Mouse (Mus musculus): ENCODE data around the gene Zbtb16. TPM values are rescaled to one million over a fixed set of nuclear protein-coding genes. Genes with fewer than 3 reads are reported as not detected.
A peak's percentile ranks its signal among the peaks of the same experiment; 100 is the strongest.

The Zbtb16 gene
- polyA plus RNA-seq, 1 experiment from 2014 or later, result 2.3 TPM

DNA sequence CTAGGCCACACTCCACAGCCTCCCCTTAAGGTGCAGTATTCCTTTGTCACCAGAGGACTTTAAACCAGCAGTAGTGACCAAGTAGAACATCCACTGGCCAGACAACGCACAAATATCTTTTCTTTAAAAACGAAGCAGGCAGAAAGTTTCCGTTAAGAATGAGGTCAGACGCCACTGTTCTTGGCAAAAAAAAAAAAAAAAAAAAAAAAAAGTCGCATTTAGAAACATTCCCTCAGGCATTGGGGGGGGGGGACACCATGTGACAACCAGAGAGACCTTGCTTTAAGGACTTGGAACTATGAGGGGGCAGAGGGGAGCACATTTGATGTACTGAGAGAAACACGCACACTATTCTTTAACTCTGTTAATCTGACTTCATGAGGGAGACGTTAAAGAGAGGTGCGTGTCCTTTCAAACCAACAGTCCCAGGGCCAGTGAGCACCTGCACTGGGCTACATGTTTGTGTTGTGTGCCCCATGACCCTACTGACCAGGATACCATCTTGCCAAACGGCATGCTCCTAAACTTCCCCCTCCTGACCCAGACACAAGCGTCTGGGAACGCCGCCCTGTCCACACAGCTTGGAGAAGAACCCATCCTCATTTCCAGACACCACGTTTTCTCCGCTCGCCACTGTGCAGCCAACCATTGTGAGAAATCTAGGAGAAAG lies 14.0 kb downstream of the Zbtb16 start:
- no peak overlapping the region for H3K4me2 ChIP-seq
- whole genome bisulfite sequencing, result 68% methylated on average over 15 of the region's 15 CpGs
- ATAC-seq (replicated peaks; ENCODE audit: low FRiP score) (no peak), DNase-seq (ENCODE audit: low spot score) (no peak)
- H3K9ac ChIP-seq (ENCODE audit: low read depth, low read length), result no peak overlapping the region
- H3K9me3 ChIP-seq (ENCODE audit: control insufficient read depth, low read length), result no peaks in the 10 kb centered on the region
- peaks cover 45% of the 10 kb centered on the region for H3K4me1 ChIP-seq (replicated peaks; ENCODE audit: control insufficient read depth, insufficient read depth, low read length)
- peaks cover 36% of the 10 kb centered on the region for H3K27me3 ChIP-seq (replicated peaks; ENCODE audit: control insufficient read depth, insufficient read depth, low read length)
- H3K36me3 ChIP-seq (ENCODE audit: control insufficient read depth, insufficient read depth, low read length), result no peaks in the 10 kb centered on the region
- no peak overlapping the region for H3K27ac ChIP-seq (ENCODE audit: low read depth, low read length)
- no peak overlapping the region for H3K4me3 ChIP-seq (ENCODE audit: low read depth, low read length)

DNA sequence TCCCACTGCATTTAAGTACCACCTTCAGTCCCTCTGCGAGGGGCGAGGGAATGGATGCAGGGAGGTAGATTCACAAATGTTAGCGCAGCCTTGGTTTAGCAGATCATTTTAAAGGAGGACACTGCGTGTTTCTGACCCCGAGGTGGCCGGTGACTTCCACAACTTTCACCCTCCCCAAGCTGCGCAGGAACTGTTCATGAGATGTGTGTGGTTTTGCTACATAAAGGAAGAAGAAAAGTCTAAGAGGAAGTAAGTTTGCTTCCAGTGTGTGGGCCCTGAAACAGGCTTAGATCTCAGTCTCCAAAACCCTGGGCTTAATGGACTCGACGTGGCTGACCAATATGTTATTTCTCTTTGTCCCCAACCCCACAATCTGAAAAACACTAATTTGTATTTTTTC lies 14.6 kb downstream of the Zbtb16 start:
- WGBS, result 54% methylated on average over 9 of the region's 9 CpGs
- no peaks in the 10 kb centered on the region for H3K36me3 ChIP-seq (ENCODE audit: control insufficient read depth, insufficient read depth, low read length)
- peak overlapping the region; percentile 23; the same call in 1 of the 2 replicates for H3K27ac ChIP-seq (ENCODE audit: low read depth, low read length)
- H3K4me2 ChIP-seq, result no peak overlapping the region
- no peaks in the 10 kb centered on the region for H3K9me3 ChIP-seq (ENCODE audit: control insufficient read depth, low read length)
- peaks cover 47% of the 10 kb centered on the region for H3K4me1 ChIP-seq (replicated peaks; ENCODE audit: control insufficient read depth, insufficient read depth, low read length)
- DNase-seq (ENCODE audit: low spot score) (no peak), ATAC-seq (replicated peaks; ENCODE audit: low FRiP score) (no peak)
- H3K4me3 ChIP-seq (ENCODE audit: low read depth, low read length), result no peak overlapping the region
- no peak overlapping the region for H3K9ac ChIP-seq (ENCODE audit: low read depth, low read length)
- H3K27me3 ChIP-seq (replicated peaks; ENCODE audit: control insufficient read depth, insufficient read depth, low read length), result peaks cover 32% of the 10 kb centered on the region

- peaks cover 52% of the 10 kb centered on the region for H3K4me1 ChIP-seq (replicated peaks; ENCODE audit: control insufficient read depth, insufficient read depth, low read length)
- no peaks in the 10 kb centered on the region for H3K36me3 ChIP-seq (ENCODE audit: control insufficient read depth, insufficient read depth, low read length)
- no peak overlapping the region for H3K4me3 ChIP-seq (ENCODE audit: low read depth, low read length)
- DNase-seq (ENCODE audit: low spot score), result no peak
- no peak overlapping the region for H3K4me2 ChIP-seq
- 28% methylated on average over 3 of the region's 3 CpGs for WGBS
- no peak overlapping the region for H3K9ac ChIP-seq (ENCODE audit: low read depth, low read length)
- H3K9me3 ChIP-seq (ENCODE audit: control insufficient read depth, low read length), result no peaks in the 10 kb centered on the region
- H3K27ac ChIP-seq (ENCODE audit: low read depth, low read length), result no peak overlapping the region
- ATAC-seq (replicated peaks; ENCODE audit: low FRiP score), result no peak
- H3K27me3 ChIP-seq (replicated peaks; ENCODE audit: control insufficient read depth, insufficient read depth, low read length), result peaks cover 26% of the 10 kb centered on the region
Measured at GRCm38 (mm10) chr9:48820791-48821190, 15.2 kb downstream of the Zbtb16 start.

GRCm38 (mm10) chr9:48819695-48820094 lies 16.3 kb downstream of the Zbtb16 start:
- Histone ChIP-seq H3K9me3 (ENCODE audit: control insufficient read depth, low read length) (no peaks in the 10 kb centered on the region), H3K27ac (ENCODE audit: low read depth, low read length) (no peak overlapping the region; the same call in 1 of the 2 replicates), H3K4me3 (ENCODE audit: low read depth, low read length) (no peak overlapping the region), H3K27me3 (replicated peaks; ENCODE audit: control insufficient read depth, insufficient read depth, low read length) (peaks cover 23% of the 10 kb centered on the region), H3K4me2 (0 out of 2 replicates have a peak overlapping the region, but pooled peaks have one; percentile 11), H3K36me3 (ENCODE audit: control insufficient read depth, insufficient read depth, low read length) (no peaks in the 10 kb centered on the region), H3K4me1 (replicated peaks; ENCODE audit: control insufficient read depth, insufficient read depth, low read length) (peaks cover 59% of the 10 kb centered on the region), H3K9ac (ENCODE audit: low read depth, low read length) (no peak overlapping the region)
- DNase-seq (ENCODE audit: low spot score), result no peak
- 36% methylated on average over 10 of the region's 10 CpGs for WGBS
- no peak for ATAC-seq (replicated peaks; ENCODE audit: low FRiP score)

GRCm38 (mm10) chr9:48819137-48819536 lies 16.9 kb downstream of the Zbtb16 start:
- no peak for ATAC-seq (replicated peaks; ENCODE audit: low FRiP score)
- H3K4me1 ChIP-seq (replicated peaks; ENCODE audit: control insufficient read depth, insufficient read depth, low read length), result peaks cover 64% of the 10 kb centered on the region
- no peak overlapping the region for H3K27ac ChIP-seq (ENCODE audit: low read depth, low read length)
- WGBS, result 38% methylated on average over 3 of the region's 3 CpGs
- no peak overlapping the region for H3K4me3 ChIP-seq (ENCODE audit: low read depth, low read length)
- peaks cover 19% of the 10 kb centered on the region for H3K27me3 ChIP-seq (replicated peaks; ENCODE audit: control insufficient read depth, insufficient read depth, low read length)
- no peaks in the 10 kb centered on the region for H3K9me3 ChIP-seq (ENCODE audit: control insufficient read depth, low read length)
- no peaks in the 10 kb centered on the region for H3K36me3 ChIP-seq (ENCODE audit: control insufficient read depth, insufficient read depth, low read length)
- H3K9ac ChIP-seq (ENCODE audit: low read depth, low read length), result no peak overlapping the region
- H3K4me2 ChIP-seq, result no peak overlapping the region
- no peak for DNase-seq (ENCODE audit: low spot score)

DNA sequence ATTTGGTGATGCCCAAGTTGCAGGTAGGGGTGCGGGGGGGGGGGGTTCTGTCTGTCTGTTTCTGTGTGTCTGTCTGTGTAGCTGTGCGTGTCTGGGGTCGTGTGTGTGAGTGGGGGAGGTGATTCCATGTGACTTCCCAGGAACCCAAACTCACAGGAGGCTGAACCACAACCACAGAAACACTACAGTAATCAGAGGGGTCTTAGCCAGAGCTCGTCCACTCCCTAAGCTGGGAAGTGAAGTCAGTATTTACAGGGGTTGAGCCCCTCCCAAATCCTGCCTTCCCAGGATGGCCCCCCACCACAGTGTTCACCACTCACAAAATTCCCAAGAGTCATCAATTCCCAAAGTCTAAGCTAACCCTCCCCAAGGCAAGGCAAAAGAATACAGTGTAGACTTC lies 18.1 kb downstream of the Zbtb16 start:
- H3K27me3 ChIP-seq (replicated peaks; ENCODE audit: control insufficient read depth, insufficient read depth, low read length), result peaks cover 11% of the 10 kb centered on the region
- 54% methylated on average over 4 of the region's 4 CpGs for WGBS
- H3K4me1 ChIP-seq (replicated peaks; ENCODE audit: control insufficient read depth, insufficient read depth, low read length), result peaks cover 68% of the 10 kb centered on the region

GRCm38 (mm10) chr9:48817399-48817793 lies 18.6 kb downstream of the Zbtb16 start:
- no peak for DNase-seq (ENCODE audit: low spot score)
- H3K4me1 ChIP-seq (replicated peaks; ENCODE audit: control insufficient read depth, insufficient read depth, low read length), result peaks cover 64% of the 10 kb centered on the region
- H3K36me3 ChIP-seq (ENCODE audit: control insufficient read depth, insufficient read depth, low read length), result no peaks in the 10 kb centered on the region
- 47% methylated on average over 7 of the region's 7 CpGs for WGBS
- no peak overlapping the region for H3K4me2 ChIP-seq
- peaks cover 14% of the 10 kb centered on the region for H3K27me3 ChIP-seq (replicated peaks; ENCODE audit: control insufficient read depth, insufficient read depth, low read length)
- no peak overlapping the region for H3K9ac ChIP-seq (ENCODE audit: low read depth, low read length)
- no peak overlapping the region for H3K27ac ChIP-seq (ENCODE audit: low read depth, low read length)
- no peaks in the 10 kb centered on the region for H3K9me3 ChIP-seq (ENCODE audit: control insufficient read depth, low read length)
- H3K4me3 ChIP-seq (ENCODE audit: low read depth, low read length), result no peak overlapping the region
- no peak for ATAC-seq (replicated peaks; ENCODE audit: low FRiP score)

More for the DNA sequence above, 18.1 kb downstream of the Zbtb16 start:
- Histone ChIP-seq H3K9me3 (ENCODE audit: control insufficient read depth, low read length) (no peaks in the 10 kb centered on the region), H3K36me3 (ENCODE audit: control insufficient read depth, insufficient read depth, low read length) (no peaks in the 10 kb centered on the region), H3K4me2 (no peak overlapping the region), H3K4me3 (ENCODE audit: low read depth, low read length) (no peak overlapping the region), H3K27ac (ENCODE audit: low read depth, low read length) (no peak overlapping the region), H3K9ac (ENCODE audit: low read depth, low read length) (no peak overlapping the region)
- no peak for DNase-seq (ENCODE audit: low spot score)
- ATAC-seq (replicated peaks; ENCODE audit: low FRiP score), result no peak

DNA sequence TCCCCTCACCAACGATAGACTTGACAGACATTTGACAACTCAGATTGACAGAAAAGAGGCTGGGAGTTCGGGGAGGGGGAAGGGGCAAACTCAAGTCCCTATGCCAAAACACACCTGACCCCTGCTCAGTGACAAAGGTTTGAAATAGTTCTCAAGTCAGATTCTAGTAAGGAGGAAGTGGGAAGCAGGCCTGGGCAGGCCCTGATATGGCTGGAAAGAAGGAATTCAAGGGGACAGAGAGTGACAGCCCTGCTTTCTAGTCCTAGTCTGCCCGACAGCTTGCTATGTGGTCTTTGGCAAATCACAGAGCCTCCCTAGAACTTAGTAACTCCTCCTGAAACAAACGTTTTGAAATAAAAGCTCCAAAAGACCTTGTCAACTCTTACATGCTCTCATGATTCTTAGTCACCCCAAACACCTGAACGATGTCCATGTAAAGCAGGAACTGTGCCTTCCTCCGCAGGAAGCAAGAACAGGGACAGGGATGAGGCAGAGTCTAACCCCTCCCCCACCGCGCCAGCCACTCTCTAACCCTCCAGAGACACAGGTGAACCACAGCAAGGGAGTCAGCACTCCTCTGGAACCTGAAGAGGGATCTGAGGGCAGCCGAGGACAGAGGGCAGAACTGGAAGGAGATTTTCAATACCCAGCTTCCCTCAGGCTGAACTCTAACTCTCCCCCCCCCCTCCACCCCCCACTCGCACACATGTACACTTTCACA lies 19.2 kb downstream of the Zbtb16 start:
- H3K36me3 ChIP-seq (ENCODE audit: control insufficient read depth, insufficient read depth, low read length), result no peaks in the 10 kb centered on the region
- peaks cover 64% of the 10 kb centered on the region for H3K4me1 ChIP-seq (replicated peaks; ENCODE audit: control insufficient read depth, insufficient read depth, low read length)
- 30% methylated on average over 10 of the region's 10 CpGs for WGBS
- no peak overlapping the region for H3K27ac ChIP-seq (ENCODE audit: low read depth, low read length)
- no peak overlapping the region for H3K9ac ChIP-seq (ENCODE audit: low read depth, low read length)
- no peaks in the 10 kb centered on the region for H3K9me3 ChIP-seq (ENCODE audit: control insufficient read depth, low read length)
- H3K4me3 ChIP-seq (ENCODE audit: low read depth, low read length), result no peak overlapping the region
- H3K4me2 ChIP-seq, result no peak overlapping the region
- DNase-seq (ENCODE audit: low spot score) (no peak), ATAC-seq (replicated peaks; ENCODE audit: low FRiP score) (no peak)
- peaks cover 19% of the 10 kb centered on the region for H3K27me3 ChIP-seq (replicated peaks; ENCODE audit: control insufficient read depth, insufficient read depth, low read length)

GRCm38 (mm10) chr9:48816157-48816556 lies 19.9 kb downstream of the Zbtb16 start:
- Histone ChIP-seq H3K4me3 (ENCODE audit: low read depth, low read length) (no peak overlapping the region), H3K36me3 (ENCODE audit: control insufficient read depth, insufficient read depth, low read length) (no peaks in the 10 kb centered on the region), H3K27ac (ENCODE audit: low read depth, low read length) (peak overlapping the region; percentile 94; the same call in 1 of the 2 replicates), H3K9me3 (ENCODE audit: control insufficient read depth, low read length) (no peaks in the 10 kb centered on the region), H3K27me3 (replicated peaks; ENCODE audit: control insufficient read depth, insufficient read depth, low read length) (peaks cover 20% of the 10 kb centered on the region), H3K9ac (ENCODE audit: low read depth, low read length) (no peak overlapping the region), H3K4me1 (replicated peaks; ENCODE audit: control insufficient read depth, insufficient read depth, low read length) (peaks cover 59% of the 10 kb centered on the region), H3K4me2 (no peak overlapping the region)
- 78% methylated on average over 9 of the region's 9 CpGs for WGBS
- DNase-seq (ENCODE audit: low spot score), result no peak
- no peak for ATAC-seq (replicated peaks; ENCODE audit: low FRiP score)
